Mouse (Mus musculus): ENCODE measurements around the gene Tep1.

GRCm38 (mm10) chr14:50799502-50800259, 70.7 kb downstream of the Tep1 start:
- TF ChIP-seq POLR2A (IDR thresholded peaks at IDR 0.05; ENCODE audit: extremely low read depth, insufficient read depth, low read length) = no peak
- TF ChIP-seq CTCF (IDR thresholded peaks at IDR 0.05; ENCODE audit: low read depth, low read length) = peak; percentile 22; the same call in 1 of the 2 replicates

Measured in liver, adult 2 months (tissue).